ENCODE assay signal across 17 mouse cellular contexts in genomic region chr11:103760891-103761290, GRCm38 (mm10). TPM values are rescaled to one million over a fixed set of nuclear protein-coding genes. Genes with fewer than 3 reads are reported as not detected.
DNase-seq lines count a peak whose midpoint lies in the region; ATAC-seq and TF ChIP-seq lines count a peak whose summit lies in the region.
"Not testable (repeated sequence)": the region's sequence is repeated elsewhere in the genome, so short reads cannot be mapped to it uniquely, and the experiment has no call there.
"Had no signal": no experiment of that assay in that cellular context is flagged by ENCODE, and none has a peak within 500 bp of the region (broad histone marks: within the 10 kb centered on the region; RNA-seq: fewer than 3 reads in every experiment).

No protein-coding gene starts in this region.

- DNase-seq in CD4-positive, CD25-positive, alpha-beta regulatory T cell, adult 2 months (ENCODE audit: low read depth, low spot score) = peak; percentile 30
- not testable (repeated sequence) for DNase-seq in ES-E14 (ENCODE audit: low read depth, low spot score); hindbrain, postnatal 0 days (ENCODE audit: low spot score); liver, embryonic 14.5 days (ENCODE audit: low read depth in 3 of 3, low spot score in 3 of 3)
- peak; percentile 56 for DNase-seq in R1 (ENCODE audit: low read depth, low spot score)
- peak; percentile 71 for DNase-seq in midbrain, embryonic 11.5 days (ENCODE audit: low spot score, missing footprints)

- not testable (repeated sequence) for H3K9me3 ChIP-seq in ES-E14 (ENCODE audit: control insufficient read depth, insufficient read depth, low read depth, low read length); hindbrain, postnatal 0 days (ENCODE audit: low read length); liver, embryonic 14.5 days (ENCODE audit: control insufficient read depth, low read length); midbrain, embryonic 11.5 days (ENCODE audit: control insufficient read depth, low read length)

- H3K4me2 ChIP-seq in hindbrain, postnatal 0 days (ENCODE audit: low read depth, low read length); liver, embryonic 14.5 days (ENCODE audit: low read depth); midbrain, embryonic 11.5 days: not testable (repeated sequence)

- H3K4me1 ChIP-seq in ES-E14 (ENCODE audit: control insufficient read depth in 2 of 2, insufficient read depth in 2 of 2, low read length in 2 of 2, poor library complexity in 1 of 2); hindbrain, postnatal 0 days (ENCODE audit: insufficient read depth, low read length); liver, embryonic 14.5 days (replicated peaks; ENCODE audit: control insufficient read depth in 2 of 2, insufficient read depth in 2 of 2, low read length in 1 of 2): not testable (repeated sequence)
- peaks cover 13% of the 10 kb centered on the region for H3K4me1 ChIP-seq in midbrain, embryonic 11.5 days (ENCODE audit: control insufficient read depth, insufficient read depth, low read length)

- not testable (repeated sequence) for TF ChIP-seq EP300 in liver, embryonic 14.5 days (IDR thresholded peaks at IDR 0.05; ENCODE audit: low read depth)

- TF ChIP-seq CTCF in hindbrain, postnatal 0 days (IDR thresholded peaks at IDR 0.05; ENCODE audit: low read depth) = peak; percentile 31
- TF ChIP-seq CTCF in liver, embryonic 14.5 days (IDR thresholded peaks at IDR 0.05; ENCODE audit: low read depth) = peak; percentile 9; the same call in 1 of the 2 replicates

- not testable (repeated sequence) for H3K36me3 ChIP-seq in ES-E14 (ENCODE audit: control insufficient read depth, insufficient read depth, low read length, poor library complexity, severe bottlenecking); hindbrain, postnatal 0 days (ENCODE audit: insufficient read depth, low read length); liver, embryonic 14.5 days (replicated peaks; ENCODE audit: control insufficient read depth, insufficient read depth, low read depth); midbrain, embryonic 11.5 days (ENCODE audit: control insufficient read depth, insufficient read depth, low read length)

- not testable (repeated sequence) for H3K4me3 ChIP-seq in ES-E14 (ENCODE audit: insufficient read depth in 1 of 2, low read depth in 1 of 2, low read length in 2 of 2, poor library complexity in 1 of 2, severe bottlenecking in 1 of 2); hindbrain, postnatal 0 days (ENCODE audit: low read length); liver, embryonic 14.5 days (ENCODE audit: insufficient read depth in 1 of 2, low read depth in 2 of 2, low read length in 2 of 2); midbrain, embryonic 11.5 days (ENCODE audit: low read depth, low read length)

- H3K9ac ChIP-seq in ES-E14 (ENCODE audit: insufficient read depth, low read depth, low read length, poor library complexity, severe bottlenecking); hindbrain, postnatal 0 days (replicated peaks; ENCODE audit: low read length); liver, embryonic 14.5 days (replicated peaks); midbrain, embryonic 11.5 days (ENCODE audit: low read length): not testable (repeated sequence)

- WGBS in hindbrain, postnatal 0 days = 90% methylated on average over 5 of the region's 5 CpGs
- 68% methylated on average over 5 of the region's 5 CpGs for WGBS in liver, embryonic 14.5 days (ENCODE audit: insufficient replicate concordance)
- WGBS in midbrain, embryonic 11.5 days = 81% methylated on average over 5 of the region's 5 CpGs

- H3K27ac ChIP-seq in ES-E14 (ENCODE audit: insufficient read depth, low read depth, low read length, poor library complexity, severe bottlenecking); hindbrain, postnatal 0 days; liver, embryonic 14.5 days; midbrain, embryonic 11.5 days (ENCODE audit: low read depth, low read length): not testable (repeated sequence)

- not testable (repeated sequence) for ATAC-seq in hindbrain, postnatal 0 days; liver, embryonic 14.5 days (ENCODE audit: insufficient read depth); midbrain, embryonic 11.5 days (ENCODE audit: low FRiP score)

- in situ Hi-C loops in ES-E14 (cut with MboI; ENCODE audit: low sequenced_read_pairs in 2 of 2, unreplicated experiment in 2 of 2) = loop anchor here (5.0 to 10.0 kb wide), 2 partner anchors 151 to 434 kb away; no protein-coding TSS in a partner anchor

- H3K27me3 ChIP-seq in hindbrain, postnatal 0 days (ENCODE audit: insufficient read depth, low read length); liver, embryonic 14.5 days (ENCODE audit: control insufficient read depth, insufficient read depth, low read length); midbrain, embryonic 11.5 days (ENCODE audit: control insufficient read depth, insufficient read depth, low read length): not testable (repeated sequence)

TF ChIP-seq in ES-E14, 5 proteins besides CTCF, POLR2A, EP300 and RAD21:
- TF ChIP-seq ZNF384 (IDR thresholded peaks at IDR 0.05; ENCODE audit: low read depth, low read length) = peak; percentile 75

RNA-seq across cellular contexts. Expression of gene Wnt9b, which starts 11.3 kb away (rescaled TPM):
- 0.09 and 0.11 TPM in 2 replicates for total RNA-seq in ES-E14 (2012; rRNA removed)
- total RNA-seq in hindbrain, postnatal 0 days (2014; rRNA removed) = 2.6 and 2.7 TPM in 2 replicates
- 0.86 and 1.0 TPM in 2 replicates for polyA plus RNA-seq in hindbrain, postnatal 0 days (2015; fragmentation: Nextera tagmentation; extraction: Ambion mirVana)
- 0.01 TPM in 2 replicates for polyA plus RNA-seq in liver, embryonic 14.5 days (2012; rRNA removed)
- 0.05 TPM in 1 of 2 replicates, not detected in the other for polyA plus RNA-seq in liver, embryonic 14.5 days (2014; fragmentation: Nextera tagmentation; extraction: Ambion mirVana)
- polyA plus RNA-seq in midbrain, embryonic 11.5 days (2014; fragmentation: Nextera tagmentation; extraction: Ambion mirVana) = 0.25 and 0.36 TPM in 2 replicates
- total RNA-seq: gastrocnemius, postnatal 36 days; granulocyte monocyte progenitor cell, adult 5-6 weeks had no signal
- polyA plus RNA-seq: activated CD4-positive, CD25-positive, alpha-beta regulatory T cell, adult 4 months; CD4-positive, CD25-positive, alpha-beta regulatory T cell, adult 4 months; intestine, embryonic 14.5 days had no signal

RNA-seq across cellular contexts. Expression of gene Wnt3, which starts 13.1 kb away (rescaled TPM):
- total RNA-seq in ES-E14 (2012; rRNA removed) = 6.0 and 7.5 TPM in 2 replicates
- 9.0 and 12.5 TPM in 2 replicates for total RNA-seq in hindbrain, postnatal 0 days (2014; rRNA removed)
- 11.1 and 11.6 TPM in 2 replicates for polyA plus RNA-seq in hindbrain, postnatal 0 days (2015; fragmentation: Nextera tagmentation; extraction: Ambion mirVana)
- 0.01 TPM in 2 replicates for polyA plus RNA-seq in liver, embryonic 14.5 days (2012; rRNA removed)
- polyA plus RNA-seq in liver, embryonic 14.5 days (2014; fragmentation: Nextera tagmentation; extraction: Ambion mirVana) = not detected in 2 replicates
- polyA plus RNA-seq in midbrain, embryonic 11.5 days (2014; fragmentation: Nextera tagmentation; extraction: Ambion mirVana) = 13.8 and 14.2 TPM in 2 replicates
- total RNA-seq: gastrocnemius, adult 18-20 months; gastrocnemius, postnatal 36 days; granulocyte monocyte progenitor cell, adult 5-6 weeks; heart, adult 2 months; heart, postnatal 14 days; heart, postnatal 4 days had no signal
- polyA plus RNA-seq: heart, adult 2 months; heart, embryonic 13.5 days; heart, embryonic 16.5 days had no signal

Comparison
In these comparisons a context has a peak if more than half of its experiments do, and no peak if none do; other contexts are left out.
1. RNA of gene Wnt3, which starts 13.1 kb away (polyA plus RNA-seq): 13.8 to 14.2 TPM in midbrain, embryonic 11.5 days and 11.1 to 11.6 TPM in hindbrain, postnatal 0 days; 0.01 TPM in liver, embryonic 14.5 days; every median in the first group is over 10 times any median in the second.